Mouse (Mus musculus) midbrain, postnatal 0 days (tissue): Measurements from ENCODE around the gene Slc1a5. TPM values are rescaled to one million over a fixed set of nuclear protein-coding genes. Genes with fewer than 3 reads are reported as not detected.
A peak's percentile ranks its signal among the peaks of the same experiment; 100 is the strongest.

Source experiments
- ATAC-seq: fragments of 200-750 bp; cut with Nextera tagmentation; 2 replicates; pipeline ENCODE4 v1.8.0; 2017; ENCODE audit warnings: moderate number of reproducible peaks, mild to moderate bottlenecking, moderate TSS enrichment, moderate library complexity; ENCODE audit not compliant: low FRiP score
- DNase-seq: peaks from one replicate; pipeline ENCODE4 v3.0.0-alpha.2; 2015; ENCODE audit warnings: low spot score
- H3K27ac ChIP-seq: fragments of 300-500 bp; sonication (generic); 2 replicates; pipeline ENCODE4 v1.5.1; 2014; ENCODE audit warnings: low read depth, mild to moderate bottlenecking, low read length, mixed read lengths
- H3K27me3 ChIP-seq: fragments of 300-500 bp; sonication (generic); 2 replicates; pipeline ENCODE4 v1.6.1; 2014; ENCODE audit warnings: low read length, control low read depth, mixed read lengths; ENCODE audit not compliant: insufficient read depth
- H3K36me3 ChIP-seq: fragments of 300-500 bp; sonication (generic); 2 replicates; pipeline ENCODE4 v1.6.1; 2014; ENCODE audit warnings: low read length, control low read depth, mixed read lengths; ENCODE audit not compliant: insufficient read depth
- H3K4me1 ChIP-seq: fragments of 300-500 bp; sonication (generic); 2 replicates; pipeline ENCODE4 v1.6.1; 2014; ENCODE audit warnings: mild to moderate bottlenecking, control low read depth, antibody characterized with exemption, low read length, mixed read lengths; ENCODE audit not compliant: insufficient read depth
- H3K4me2 ChIP-seq: fragments of 300-500 bp; sonication (generic); 2 replicates; pipeline ENCODE4 v1.6.1; 2014; ENCODE audit warnings: low read depth, mild to moderate bottlenecking, low read length, mixed read lengths; ENCODE audit not compliant: poor library complexity, severe bottlenecking
- H3K4me3 ChIP-seq: fragments of 300-500 bp; sonication (generic); 2 replicates; pipeline ENCODE4 v1.5.1; 2014; ENCODE audit warnings: low read depth, mild to moderate bottlenecking, low read length, moderate library complexity
- H3K9ac ChIP-seq: fragments of 300-500 bp; sonication (generic); replicated peaks from 2 replicates; pipeline ENCODE4 v1.6.1; 2014; ENCODE audit warnings: mild to moderate bottlenecking, low read length, moderate library complexity, mixed read lengths; ENCODE audit not compliant: poor library complexity, severe bottlenecking
- H3K9me3 ChIP-seq: fragments of 300-500 bp; sonication (generic); 2 replicates; pipeline ENCODE4 v1.6.1; 2016; ENCODE audit warnings: low read length, control low read depth
- CTCF ChIP-seq: IDR thresholded peaks from 2 replicates; pipeline ENCODE4 v1.5.1; 2016; ENCODE audit warnings: antibody characterized with exemption, mild to moderate bottlenecking
- WGBS: fragments of 180-500 bp; shearing (Covaris S2); extraction: QIAGEN DNeasy Blood & Tissue Kit; methylation state at CpG from one replicate; pipeline ENCODE4 v1.1.7; 2014; 5-methylcytosine and 5-hydroxymethylcytosine counted together
- polyA plus RNA-seq: library from polyadenylated mRNA; unstranded; fragments of >200 nt; fragmentation: Nextera tagmentation; extraction: Ambion mirVana; gene quantifications from 2 replicates; pipeline ENCODE4 v1.2.1, GENCODE M21; 2015
- total RNA-seq: library from RNA; depleted of rRNA; stranded (reverse); fragments of >200 nt; gene quantifications from 2 replicates; pipeline ENCODE4 v1.2.3, GENCODE M21; 2014

Gene Slc1a5
- total and polyA plus RNA-seq, 2 experiments from 2014 or later, result 9.2 to 15.2 TPM

GRCm38 (mm10) chr7:16745373-16745772 is 35.8 kb upstream of the Slc1a5 start:
- no peak for ATAC-seq
- whole genome bisulfite sequencing, result 96% methylated on average over 4 of the region's 4 CpGs
- no peak for TF ChIP-seq CTCF

GRCm38 (mm10) chr7:16746093-16746492 is 35.0 kb upstream of the Slc1a5 start:
- peak; percentile 86 for TF ChIP-seq CTCF
- Histone ChIP-seq H3K27ac (no peak overlapping the region), H3K9me3 (no peaks in the 10 kb centered on the region), H3K9ac (no peak overlapping the region), H3K4me3 (no peak overlapping the region), H3K4me2 (no peak overlapping the region), H3K36me3 (peaks cover 47% of the 10 kb centered on the region), H3K27me3 (no peaks in the 10 kb centered on the region), H3K4me1 (no peaks in the 10 kb centered on the region)
- ATAC-seq, result no peak
- DNase-seq, result peak; percentile 83
- 50% methylated on average over 3 of the region's 3 CpGs for WGBS

More at GRCm38 (mm10) chr7:16745373-16745772, 35.8 kb upstream of the Slc1a5 start:
- Histone ChIP-seq H3K4me1 (no peaks in the 10 kb centered on the region), H3K4me3 (no peak overlapping the region), H3K36me3 (peaks cover 47% of the 10 kb centered on the region), H3K9me3 (no peaks in the 10 kb centered on the region), H3K4me2 (no peak overlapping the region), H3K27ac (no peak overlapping the region), H3K9ac (no peak overlapping the region), H3K27me3 (no peaks in the 10 kb centered on the region)
- DNase-seq, result no peak

- Histone ChIP-seq H3K4me3 (no peak overlapping the region), H3K36me3 (peaks cover 47% of the 10 kb centered on the region), H3K9ac (no peak overlapping the region), H3K4me1 (no peaks in the 10 kb centered on the region), H3K4me2 (no peak overlapping the region), H3K27me3 (no peaks in the 10 kb centered on the region), H3K27ac (no peak overlapping the region), H3K9me3 (no peaks in the 10 kb centered on the region)
- ATAC-seq (no peak), DNase-seq (no peak)
- no peak for TF ChIP-seq CTCF
- WGBS, result 96% methylated on average over 6 of the region's 6 CpGs
Observed at GRCm38 (mm10) chr7:16747656-16748055, 33.5 kb upstream of the Slc1a5 start.

GRCm38 (mm10) chr7:16752016-16752415 is 29.1 kb upstream of the Slc1a5 start:
- Histone ChIP-seq H3K9ac (no peak overlapping the region), H3K27me3 (no peaks in the 10 kb centered on the region), H3K9me3 (no peaks in the 10 kb centered on the region), H3K4me3 (no peak overlapping the region), H3K4me2 (no peak overlapping the region), H3K4me1 (no peaks in the 10 kb centered on the region), H3K27ac (no peak overlapping the region), H3K36me3 (peaks cover 26% of the 10 kb centered on the region)
- ATAC-seq (no peak), DNase-seq (no peak)
- no peak for TF ChIP-seq CTCF
- 87% methylated on average over 12 of the region's 12 CpGs for WGBS

- ATAC-seq, result no peak
Observed at GRCm38 (mm10) chr7:16755362-16756017, 25.6 kb upstream of the Slc1a5 start.

GRCm38 (mm10) chr7:16758872-16759574 is 22.1 kb upstream of the Slc1a5 start:
- no peaks in the 10 kb centered on the region for H3K27me3 ChIP-seq
- no peak overlapping the region for H3K9ac ChIP-seq
- 36% methylated on average over 10 of the region's 11 CpGs for WGBS
- TF ChIP-seq CTCF, result no peak
- H3K4me2 ChIP-seq, result no peak overlapping the region
- no peaks in the 10 kb centered on the region for H3K36me3 ChIP-seq
- ATAC-seq, result peak; percentile 84
- no peak overlapping the region for H3K4me3 ChIP-seq
- DNase-seq, result peak; percentile 84
- no peaks in the 10 kb centered on the region for H3K4me1 ChIP-seq
- no peaks in the 10 kb centered on the region for H3K9me3 ChIP-seq
- H3K27ac ChIP-seq, result no peak overlapping the region

More at GRCm38 (mm10) chr7:16755362-16756017, 25.6 kb upstream of the Slc1a5 start:
- Histone ChIP-seq H3K27me3 (no peaks in the 10 kb centered on the region), H3K9me3 (no peaks in the 10 kb centered on the region), H3K36me3 (no peaks in the 10 kb centered on the region), H3K4me1 (no peaks in the 10 kb centered on the region), H3K4me2 (no peak overlapping the region), H3K9ac (no peak overlapping the region), H3K27ac (no peak overlapping the region), H3K4me3 (no peak overlapping the region)
- DNase-seq, result no peak
- no peak for TF ChIP-seq CTCF
- 71% methylated on average over 17 of the region's 17 CpGs for WGBS
